Mouse (Mus musculus): Measurements from ENCODE around the gene Fbxl2.

The Fbxl2 gene

DNA sequence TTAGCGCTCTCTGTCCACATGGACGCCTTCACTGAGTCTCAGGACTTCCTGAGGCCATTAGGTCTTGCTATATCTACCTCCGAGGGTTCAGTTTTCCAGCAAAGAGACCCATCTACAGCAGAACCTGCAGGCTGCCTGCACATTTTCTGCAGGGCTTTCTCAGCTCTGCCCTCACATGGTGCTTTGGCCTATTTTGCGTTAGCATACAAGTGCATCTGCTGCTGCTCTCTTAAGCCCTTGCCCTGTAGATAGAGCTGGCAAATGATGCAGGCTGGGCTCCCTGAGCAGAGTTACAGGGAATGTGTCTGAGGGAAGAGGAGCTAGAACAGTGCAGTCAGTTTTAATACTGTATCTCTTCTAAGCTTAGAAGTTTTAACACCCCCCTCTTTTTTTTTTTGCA lies 71.0 kb downstream of the Fbxl2 start:
- no peak for DNase-seq (ENCODE audit: extremely low read depth, insufficient read length, low spot score)

DNA sequence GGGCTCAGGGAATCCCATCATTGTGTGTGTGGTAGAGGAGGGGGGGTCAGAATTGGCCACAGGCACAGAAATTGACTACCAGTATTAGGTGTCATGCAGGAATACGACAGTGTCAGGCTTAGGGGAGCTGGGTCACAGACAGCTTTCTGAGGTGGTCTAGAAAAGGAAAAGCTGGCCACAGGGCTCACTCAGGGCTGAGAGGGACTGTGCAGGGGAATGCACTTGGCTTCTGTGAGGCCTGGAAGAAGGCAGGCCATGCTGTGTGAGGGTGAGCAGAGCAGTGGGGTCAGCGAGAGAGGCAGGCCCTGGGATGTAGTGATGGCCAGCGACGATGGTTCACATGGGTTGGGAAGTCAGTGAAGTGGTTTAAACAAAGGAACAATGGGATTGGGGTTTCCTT lies 72.1 kb downstream of the Fbxl2 start:
- DNase-seq (ENCODE audit: extremely low read depth, insufficient read length, low spot score) = no peak

DNA sequence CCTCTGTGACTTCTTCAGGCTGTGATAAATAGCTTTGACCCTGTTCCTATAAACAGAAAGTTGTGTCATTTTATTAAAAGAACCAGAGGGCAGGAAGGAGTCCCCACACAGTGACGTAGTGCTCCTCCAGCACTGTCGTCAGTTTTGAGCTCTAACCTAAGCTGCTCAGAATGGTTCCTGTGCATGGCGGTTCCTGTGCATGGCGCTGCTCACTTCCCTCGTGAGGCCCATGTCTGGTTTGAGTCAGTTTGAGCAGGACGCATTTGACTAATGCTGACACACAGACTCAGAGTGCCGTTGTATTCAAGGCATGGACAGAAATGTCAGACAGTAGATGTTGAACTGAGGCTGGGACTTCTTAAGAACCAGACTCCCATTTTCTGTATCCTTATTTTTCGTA lies 74.4 kb downstream of the Fbxl2 start:
- DNase-seq (ENCODE audit: extremely low read depth, insufficient read length, low spot score) = no peak

DNA sequence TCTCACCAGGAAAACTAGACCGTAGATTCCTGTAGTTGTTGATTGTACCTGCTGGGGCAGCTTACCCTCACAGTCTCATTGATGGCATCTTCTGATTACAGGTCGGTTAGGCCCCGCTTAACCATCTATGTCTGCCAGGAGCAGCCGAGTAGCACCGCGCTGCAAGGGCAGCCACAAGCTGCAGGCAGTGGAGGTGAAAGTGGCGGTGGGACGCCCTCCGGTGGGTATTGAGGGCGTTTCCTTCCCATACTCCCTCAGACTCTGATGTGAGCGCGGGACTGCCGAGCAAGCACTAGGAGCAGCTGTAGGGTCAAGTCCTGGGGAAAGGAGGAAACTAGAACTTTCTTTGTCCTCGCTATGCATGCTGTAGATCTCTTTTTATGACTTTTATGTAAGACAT lies 76.0 kb downstream of the Fbxl2 start:
- DNase-seq (ENCODE audit: extremely low read depth, insufficient read length, low spot score) = no peak

DNA sequence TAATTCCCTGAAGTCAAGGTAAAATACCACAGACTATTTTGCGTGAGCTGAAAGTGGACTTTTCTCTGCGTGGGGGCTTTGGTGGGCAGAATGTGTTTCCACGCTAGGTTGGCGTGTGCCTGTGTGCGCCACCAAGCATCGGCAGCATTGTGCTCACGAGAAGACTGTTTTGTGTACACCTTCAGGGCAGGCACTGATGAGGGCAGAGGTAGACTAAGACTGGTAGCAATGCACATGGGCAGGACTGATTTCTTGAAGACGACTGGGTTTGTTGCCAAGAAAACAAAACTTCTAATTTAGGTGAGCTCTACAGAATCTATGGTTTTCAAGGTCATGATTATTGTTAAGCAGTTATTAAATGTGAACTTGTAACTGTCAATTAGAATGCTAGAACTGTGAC lies 76.6 kb downstream of the Fbxl2 start:
- no peak for DNase-seq (ENCODE audit: extremely low read depth, insufficient read length, low spot score)

DNA sequence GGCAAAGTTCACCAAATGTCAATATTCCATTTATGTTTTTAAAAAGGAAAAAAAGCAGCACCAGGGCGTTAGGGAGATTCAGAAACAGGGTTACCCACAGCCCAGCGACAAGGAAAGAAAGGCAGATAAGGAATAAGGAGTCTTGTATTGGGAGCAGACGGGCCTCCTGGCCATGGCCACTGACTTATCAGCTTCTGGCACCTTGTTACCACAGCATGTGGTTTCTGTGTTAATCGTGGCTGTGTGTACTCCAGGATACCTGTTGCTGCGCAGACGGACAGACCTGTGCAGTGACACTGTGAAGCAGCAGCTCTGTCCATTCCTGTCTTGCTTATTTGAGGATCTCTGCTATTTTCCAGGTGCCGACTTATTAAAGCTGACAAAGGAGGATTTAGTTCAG lies 77.0 kb downstream of the Fbxl2 start:
- no peak for DNase-seq (ENCODE audit: extremely low read depth, insufficient read length, low spot score)

DNA sequence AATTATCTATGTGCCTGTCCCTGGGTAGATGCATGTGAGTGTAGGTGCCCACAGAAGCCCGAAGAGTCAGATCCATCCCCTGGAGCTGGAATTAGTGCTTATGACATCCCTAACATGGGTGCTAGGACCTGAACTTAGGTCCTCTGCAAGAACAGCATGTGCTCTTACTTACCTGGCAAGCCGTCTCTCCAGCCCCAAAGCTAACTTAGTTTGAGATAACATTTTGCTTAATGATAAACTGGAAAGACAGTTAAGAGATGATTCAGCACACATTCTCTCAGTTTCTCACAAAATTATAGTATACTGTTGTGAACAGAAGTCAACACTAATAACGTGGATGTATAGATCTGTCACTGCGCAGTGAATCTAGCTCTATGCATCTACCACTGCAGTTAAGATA lies 79.2 kb downstream of the Fbxl2 start:
- DNase-seq (ENCODE audit: extremely low read depth, insufficient read length, low spot score) = no peak

DNA sequence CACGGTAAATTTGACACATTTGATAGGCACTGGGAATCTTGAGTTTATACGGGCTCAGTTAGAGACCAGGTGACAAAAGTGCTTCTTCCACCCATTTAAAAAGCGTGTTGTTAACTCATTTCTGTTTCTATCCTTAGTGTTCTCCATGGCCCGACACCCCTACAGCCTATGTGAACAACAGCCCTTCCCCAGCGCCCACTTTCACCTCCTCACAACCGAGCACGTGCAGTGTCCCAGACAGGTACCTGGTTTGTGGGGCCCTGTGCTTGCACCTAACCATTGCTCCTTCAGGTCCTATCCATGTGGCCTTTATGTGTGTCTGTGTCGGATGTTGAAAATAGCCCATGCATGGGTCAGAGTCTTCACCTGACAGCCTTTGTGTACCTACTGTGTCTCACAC lies 81.6 kb downstream of the Fbxl2 start:
- DNase-seq (ENCODE audit: extremely low read depth, insufficient read length, low spot score) = no peak

DNA sequence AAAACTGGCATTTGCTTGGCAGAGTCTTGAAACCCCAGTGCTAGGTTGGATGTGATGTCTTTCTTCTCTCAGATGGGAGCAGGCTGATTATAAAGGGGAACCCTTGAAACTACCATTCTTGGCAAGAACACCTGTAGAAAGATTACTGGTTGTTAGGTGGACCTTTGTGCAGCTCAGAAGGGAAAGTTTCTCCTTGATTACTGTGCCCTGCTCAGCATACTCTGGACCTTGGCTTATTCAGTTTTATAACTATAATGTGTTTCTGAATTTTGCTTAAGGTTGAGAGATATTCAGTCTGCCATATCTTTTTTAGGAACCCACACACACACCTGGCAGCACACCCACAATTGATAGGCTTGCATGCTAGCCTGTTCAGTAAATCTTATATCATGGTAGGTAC lies 82.3 kb downstream of the Fbxl2 start:
- DNase-seq (ENCODE audit: extremely low read depth, insufficient read length, low spot score) = no peak

DNA sequence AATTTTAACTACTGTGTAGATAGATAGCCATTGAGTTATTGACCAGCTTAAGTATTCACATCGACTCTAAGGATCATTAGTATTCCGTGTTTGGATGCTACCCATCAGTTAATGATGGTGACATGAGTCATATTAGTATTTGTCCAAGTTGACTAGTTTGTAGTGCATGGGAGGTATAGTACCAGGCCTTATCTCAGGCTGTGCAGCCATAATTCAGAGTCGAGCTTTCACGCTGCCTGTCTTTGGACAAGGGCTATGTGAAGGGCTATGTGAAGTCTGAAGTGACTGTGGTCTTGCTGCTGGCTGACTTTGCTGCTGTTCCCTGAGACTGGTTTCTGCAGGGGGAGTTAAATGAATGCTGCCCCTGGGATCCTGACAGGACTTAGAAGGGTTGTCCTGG lies 88.2 kb downstream of the Fbxl2 start:
- DNase-seq (ENCODE audit: extremely low read depth, insufficient read length, low spot score) = no peak

DNA sequence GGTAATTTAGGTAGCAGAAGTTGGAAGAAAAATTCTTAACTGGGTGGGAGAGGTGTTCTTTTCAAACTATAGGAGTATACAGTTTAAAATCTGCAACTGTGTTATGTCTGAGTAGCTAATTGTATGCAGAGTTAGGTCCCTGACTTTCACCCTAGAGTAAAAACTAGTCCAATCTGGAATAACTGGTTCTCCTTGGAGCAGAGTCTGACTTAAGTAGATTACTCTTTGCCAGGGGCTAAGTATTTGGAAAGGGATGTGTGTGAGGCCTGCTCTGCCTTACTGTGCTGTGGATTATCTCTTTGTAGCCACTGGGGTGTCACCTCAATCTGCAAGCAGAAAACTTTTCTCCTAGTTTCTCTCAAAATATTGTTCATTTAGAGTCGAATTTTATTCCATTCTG lies 98.8 kb downstream of the Fbxl2 start:
- DNase-seq (ENCODE audit: extremely low read depth, insufficient read length, low spot score) = no peak

DNA sequence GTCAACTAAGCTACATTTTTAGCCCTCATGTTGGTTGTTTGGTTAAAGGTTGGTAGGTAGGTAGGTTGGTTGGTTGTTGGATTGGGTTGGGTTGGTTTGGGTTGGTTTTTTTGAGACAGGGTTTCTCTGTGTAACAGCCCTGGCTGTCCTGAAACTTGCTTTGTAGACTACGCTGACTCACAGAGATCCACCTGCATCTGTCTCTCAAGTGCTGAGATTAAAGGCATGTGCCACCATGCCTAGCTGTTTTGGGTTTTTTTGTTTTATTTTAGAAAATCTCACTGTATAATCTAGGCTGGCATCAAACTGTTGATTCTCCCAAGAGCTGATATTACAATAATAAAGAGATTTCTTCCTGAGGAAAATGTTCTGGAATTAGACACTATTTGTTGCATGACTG lies 102.6 kb downstream of the Fbxl2 start:
- DNase-seq (ENCODE audit: extremely low read depth, insufficient read length, low spot score) = no peak

DNA sequence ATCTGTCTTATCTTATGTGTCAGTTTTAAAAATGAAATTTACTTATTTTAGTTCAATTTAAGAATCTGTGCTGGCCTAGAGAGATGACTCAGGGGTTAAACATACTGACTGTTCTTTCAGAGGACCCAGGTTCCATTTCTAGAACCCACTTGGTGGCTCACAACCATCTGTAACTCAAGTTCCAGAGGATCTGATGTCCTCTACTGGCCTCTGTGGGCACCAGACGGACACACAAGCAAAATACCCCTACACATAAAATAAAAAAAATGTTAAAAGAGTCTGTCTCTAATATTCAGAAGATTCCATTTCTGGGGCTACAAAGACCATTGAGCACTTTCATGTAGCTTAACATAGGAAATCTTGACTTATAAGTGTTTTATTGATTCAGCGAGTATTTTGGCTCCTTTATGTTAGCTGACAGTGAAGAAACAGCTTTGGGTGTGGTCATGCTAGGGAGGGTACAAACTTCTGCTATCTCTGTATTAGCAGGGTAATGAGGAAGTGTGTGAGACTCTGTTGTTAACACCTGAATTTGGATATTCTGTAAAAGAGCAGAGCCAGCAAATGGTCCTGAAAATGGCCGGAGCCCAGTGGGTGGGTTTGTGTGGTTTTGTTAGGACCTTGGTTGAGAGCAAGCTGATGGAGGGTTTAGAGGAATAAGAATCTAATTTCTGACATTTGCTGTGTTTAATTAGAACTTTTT lies 104.7 kb downstream of the Fbxl2 start:
- no peak for DNase-seq (ENCODE audit: extremely low read depth, insufficient read length, low spot score)

DNA sequence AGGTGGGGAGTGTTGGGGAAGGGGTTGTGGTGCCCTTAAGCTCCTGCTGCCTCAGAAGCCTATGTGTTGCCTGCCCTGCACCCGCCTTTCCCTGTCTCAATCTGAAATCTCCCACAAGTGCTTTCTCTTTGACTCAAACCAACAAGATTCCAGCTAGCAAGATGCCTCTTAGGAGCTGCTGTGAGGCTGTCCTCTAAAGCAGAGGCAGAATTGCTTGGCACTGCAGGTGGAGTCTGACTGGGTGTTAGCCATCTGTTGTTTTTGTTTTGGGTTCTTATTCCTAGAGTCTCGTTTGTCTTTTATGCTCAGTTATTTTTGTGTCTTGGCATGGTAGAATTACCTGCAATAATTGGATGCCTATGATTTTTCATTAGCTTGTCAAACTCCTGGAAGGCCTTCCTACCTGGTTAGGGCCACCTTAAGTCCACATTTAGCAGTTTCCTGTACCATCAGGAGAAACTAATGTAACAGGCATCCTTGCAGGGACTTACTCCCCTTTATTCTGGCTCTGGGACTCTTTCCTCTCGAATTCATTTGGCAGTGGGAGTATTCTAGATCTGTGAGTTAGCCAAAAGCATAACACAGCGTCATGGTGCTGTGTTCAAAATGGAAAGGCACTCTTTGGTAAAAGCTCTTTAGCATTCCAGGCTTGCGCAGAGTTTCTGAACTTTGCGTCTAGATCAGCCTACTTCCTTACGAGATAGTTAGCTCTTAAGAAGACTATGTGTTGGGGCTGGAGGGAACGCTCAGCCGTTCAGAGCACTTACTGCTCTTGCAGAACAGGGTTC lies 106.7 kb downstream of the Fbxl2 start:
- DNase-seq (ENCODE audit: extremely low read depth, insufficient read length, low spot score) = no peak

DNA sequence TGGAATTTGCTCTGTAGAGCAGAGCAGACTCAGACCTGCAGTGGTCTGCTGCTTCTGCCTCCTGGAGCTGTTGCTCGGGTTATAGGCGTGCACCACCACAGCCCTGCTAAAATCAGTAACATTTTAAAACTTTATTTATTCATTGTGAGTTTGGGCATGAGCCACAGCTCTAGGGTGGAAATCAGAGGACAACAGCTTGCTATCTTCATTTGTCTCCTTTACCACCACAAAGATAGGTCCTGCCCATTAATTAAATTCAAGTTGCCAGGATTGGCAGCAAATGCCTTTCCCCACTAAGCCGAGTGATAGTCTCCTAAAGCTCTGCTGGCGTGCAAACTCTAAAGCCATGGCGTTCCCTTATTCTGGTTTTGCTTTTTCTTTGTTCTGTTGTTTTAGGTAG lies 110.4 kb downstream of the Fbxl2 start:
- no peak for DNase-seq (ENCODE audit: extremely low read depth, insufficient read length, low spot score)

DNA sequence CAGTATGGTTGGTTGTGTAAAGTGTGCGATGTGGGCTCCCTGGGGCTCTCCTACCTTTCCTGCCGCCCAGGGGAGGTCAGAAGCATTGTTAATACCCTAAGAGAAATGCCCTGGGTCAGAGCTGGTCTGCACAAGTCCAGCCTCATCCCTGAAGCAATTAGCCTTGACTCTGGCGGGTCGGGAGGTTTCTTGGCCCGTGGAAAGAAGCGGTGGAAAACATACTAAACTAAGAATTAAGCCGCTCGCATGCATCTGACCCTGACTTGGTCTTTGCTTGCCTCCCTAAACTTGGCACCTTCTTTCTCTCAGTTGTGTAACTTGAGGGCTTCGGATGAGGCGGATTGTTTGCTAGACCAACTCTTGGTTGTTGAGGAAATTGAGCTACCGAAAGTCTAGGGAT lies 113.5 kb downstream of the Fbxl2 start:
- DNase-seq (ENCODE audit: extremely low read depth, insufficient read length, low spot score) = no peak

DNA sequence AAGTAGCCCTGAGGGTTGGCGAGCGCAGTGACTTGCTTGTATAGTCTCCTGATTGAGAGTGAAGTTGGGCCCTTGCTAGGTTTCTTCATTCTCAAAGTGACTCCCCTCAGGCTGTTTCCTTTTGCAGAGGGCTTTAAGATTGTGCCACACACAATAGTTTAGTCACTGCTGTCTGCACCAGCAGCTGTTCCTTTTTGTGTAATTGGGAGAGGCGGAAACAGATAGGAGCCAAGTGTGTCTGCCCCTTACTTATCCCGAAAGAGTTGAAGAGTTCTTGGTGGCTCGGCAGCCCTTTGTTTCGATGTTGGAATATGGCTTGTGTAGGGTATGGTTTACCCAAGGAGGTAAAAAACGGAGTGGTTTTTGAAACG lies 113.9 kb downstream of the Fbxl2 start:
- no peak for DNase-seq (ENCODE audit: extremely low read depth, insufficient read length, low spot score)

DNA sequence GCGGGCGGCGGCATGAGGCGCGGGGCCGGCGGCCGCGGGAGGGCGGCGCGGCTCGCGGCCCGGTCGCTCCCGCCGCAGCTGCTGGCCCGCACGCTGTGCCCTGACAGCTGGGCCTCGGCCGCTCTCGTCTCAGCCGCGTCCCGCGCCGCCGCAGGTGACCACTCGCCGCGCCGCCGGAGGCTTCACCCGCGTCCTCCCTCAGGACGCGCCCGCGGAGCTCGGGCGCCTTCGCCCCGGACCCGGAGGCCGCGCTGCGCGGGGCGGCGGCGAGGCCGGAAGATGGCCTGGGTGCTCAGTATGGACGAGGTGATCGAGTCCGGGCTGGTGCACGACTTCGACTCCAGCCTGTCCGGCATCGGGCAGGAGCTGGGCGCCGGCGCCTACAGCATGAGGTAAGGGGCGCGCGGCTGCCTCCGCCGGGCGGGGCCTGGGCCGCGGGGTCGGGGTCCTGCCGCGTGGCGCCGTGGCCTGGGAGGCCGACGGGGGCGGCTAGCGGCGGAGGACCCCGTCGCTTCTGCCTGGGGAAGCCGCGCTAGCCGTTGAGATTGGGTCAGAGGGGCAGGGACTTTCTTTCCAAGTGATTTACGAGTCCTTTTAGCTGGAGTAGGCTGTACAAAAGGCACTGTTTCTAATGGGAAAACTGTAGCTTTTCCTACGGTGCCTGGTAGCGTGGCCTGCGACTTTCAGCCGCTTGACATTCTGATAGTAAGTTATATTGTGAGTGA lies 114.5 kb downstream of the Fbxl2 start:
- DNase-seq (ENCODE audit: extremely low read depth, insufficient read length, low spot score) = peak; percentile 42

DNA sequence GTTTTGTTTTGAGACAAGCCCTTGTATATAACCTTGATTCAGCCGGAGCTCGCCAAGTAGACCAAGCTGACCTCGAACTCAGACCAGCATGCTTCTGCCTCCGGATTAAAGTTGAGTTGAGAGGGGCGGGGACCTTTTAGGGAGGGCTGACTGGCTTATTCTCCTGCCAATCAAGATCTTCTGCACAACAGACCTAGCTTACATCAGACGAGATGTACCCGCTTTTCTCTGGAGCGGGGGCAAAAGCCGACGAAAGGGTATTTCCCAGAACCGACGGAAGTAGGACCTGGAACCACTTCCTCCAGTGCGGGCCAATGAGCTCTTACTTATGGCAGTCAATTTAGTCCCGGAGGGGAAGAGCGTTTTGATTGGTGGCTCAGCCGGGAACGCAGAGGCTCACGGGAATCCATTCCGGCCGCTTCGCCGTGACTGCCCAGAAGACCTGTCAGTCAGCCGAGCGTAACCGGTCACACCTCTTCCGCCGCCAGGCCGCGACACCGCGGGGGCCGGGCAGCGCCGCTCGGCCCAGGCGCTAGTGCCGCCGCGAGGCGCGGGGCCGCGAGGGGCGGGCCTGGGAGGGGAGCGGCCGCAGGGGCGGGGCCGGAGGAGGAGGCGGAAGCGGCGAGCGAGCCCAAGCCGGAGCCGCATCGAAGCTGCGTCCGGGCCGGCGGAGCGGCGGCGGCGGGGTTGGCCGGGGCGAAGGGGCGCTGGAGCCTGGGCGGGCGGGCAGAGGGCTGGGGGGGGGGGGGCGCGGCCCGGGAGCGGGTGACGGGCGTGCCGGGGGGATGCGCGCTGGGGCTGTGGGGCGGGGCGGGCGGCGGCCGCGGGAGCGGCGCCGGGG lies 115.2 kb downstream of the Fbxl2 start, which contains the start of gene Ubp1:
TSS of gene Ubp1 (plus strand) at position 401 of the 841 bp plus-strand sequence.
- peak; percentile 98 for DNase-seq (ENCODE audit: extremely low read depth, insufficient read length, low spot score)

DNA sequence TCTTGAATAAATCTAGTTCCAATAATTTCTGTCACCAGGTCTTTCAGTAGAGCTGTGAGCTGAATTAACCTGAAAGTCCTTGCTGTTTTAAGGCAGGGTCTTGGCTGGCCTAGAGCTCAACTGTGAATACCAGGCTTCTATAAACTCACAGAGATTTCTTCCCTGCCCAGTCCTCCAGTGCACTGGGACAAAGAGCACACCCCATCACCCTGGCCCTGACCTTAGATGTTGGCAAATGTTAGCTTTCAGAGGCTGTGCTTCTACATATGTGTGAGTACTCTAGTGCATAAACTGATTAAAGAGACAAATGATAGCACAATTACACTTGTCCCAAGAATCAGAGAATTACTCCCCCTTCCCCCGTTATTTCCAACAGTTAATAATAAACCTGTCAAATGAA lies 116.3 kb downstream of the Fbxl2 start:
- no peak for DNase-seq (ENCODE audit: extremely low read depth, insufficient read length, low spot score)

DNA sequence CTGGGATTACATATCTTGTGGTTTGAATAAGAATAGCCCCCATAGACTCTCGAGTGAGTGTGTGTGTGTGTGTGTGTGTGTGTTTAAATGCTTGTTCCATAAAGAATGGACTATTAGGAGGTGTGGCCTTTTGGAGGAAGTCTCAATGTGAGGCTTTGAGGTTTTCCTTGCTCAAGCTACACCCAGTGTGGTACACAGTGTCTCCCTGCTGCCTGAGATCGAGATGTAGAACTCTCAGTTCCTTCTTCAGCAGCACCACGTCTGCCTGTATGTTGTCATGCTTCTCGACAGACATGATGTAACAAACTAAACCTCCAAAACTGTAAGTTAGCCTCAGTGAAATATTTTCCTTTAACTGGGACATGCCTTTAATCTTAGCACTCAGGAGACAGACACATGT lies 117.4 kb downstream of the Fbxl2 start:
- no peak for DNase-seq (ENCODE audit: extremely low read depth, insufficient read length, low spot score)
